Mouse (Mus musculus) embryonic facial prominence, embryonic 11.5 days (tissue): ENCODE measurements around the gene Gimap9. TPM values are rescaled to one million over a fixed set of nuclear protein-coding genes. Genes with fewer than 3 reads are reported as not detected.
"Not testable (repeated sequence)": the region's sequence is repeated elsewhere in the genome, so short reads cannot be mapped to it uniquely, and the experiment has no call there.

Experiments used
- ATAC-seq: fragments of 200-750 bp; cut with Nextera tagmentation; replicated peaks from 2 replicates; pipeline ENCODE4 v1.8.0; 2017; ENCODE audit warnings: low read depth; ENCODE audit not compliant: insufficient number of reproducible peaks, low FRiP score, low TSS enrichment
- DNase-seq: peaks from one replicate; pipeline ENCODE4 v3.0.0-alpha.2; 2015; ENCODE audit warnings: low spot score
- H3K27ac ChIP-seq: fragments of 300-500 bp; sonication (generic); replicated peaks from 2 replicates; pipeline ENCODE4 v1.5.1; 2014; ENCODE audit warnings: mild to moderate bottlenecking, low read depth, low read length, control low read depth
- H3K27me3 ChIP-seq: fragments of 300-500 bp; sonication (generic); 2 replicates; pipeline ENCODE4 v1.6.1; 2014; ENCODE audit warnings: mild to moderate bottlenecking, low read length, moderate library complexity, mixed read lengths; ENCODE audit not compliant: control insufficient read depth, insufficient read depth
- H3K36me3 ChIP-seq: fragments of 300-500 bp; sonication (generic); replicated peaks from 2 replicates; pipeline ENCODE4 v1.6.1; 2014; ENCODE audit warnings: low read depth, mild to moderate bottlenecking, low read length, moderate library complexity, mixed read lengths; ENCODE audit not compliant: control insufficient read depth, insufficient read depth
- H3K4me1 ChIP-seq: fragments of 300-500 bp; sonication (generic); 2 replicates; pipeline ENCODE4 v1.6.1; 2014; ENCODE audit warnings: low read length, mixed read lengths; ENCODE audit not compliant: control insufficient read depth, insufficient read depth
- H3K4me2 ChIP-seq: fragments of 300-500 bp; sonication (generic); 2 replicates; pipeline ENCODE4 v1.6.1; 2014; ENCODE audit warnings: low read depth, mild to moderate bottlenecking, control low read depth, low read length, moderate library complexity
- H3K4me3 ChIP-seq: fragments of 300-500 bp; sonication (generic); 2 replicates; pipeline ENCODE4 v1.5.1; 2014; ENCODE audit warnings: low read depth, low read length, control low read depth
- H3K9ac ChIP-seq: fragments of 300-500 bp; sonication (generic); replicated peaks from 2 replicates; pipeline ENCODE4 v1.6.1; 2014; ENCODE audit warnings: mild to moderate bottlenecking, control low read depth, low read length
- H3K9me3 ChIP-seq: fragments of 300-500 bp; sonication (generic); replicated peaks from 2 replicates; pipeline ENCODE4 v1.6.1; 2016; ENCODE audit warnings: mild to moderate bottlenecking, low read length, inconsistent platforms, mixed read lengths; ENCODE audit not compliant: control insufficient read depth
- WGBS: fragments of 180-500 bp; shearing (Covaris S2); extraction: QIAGEN DNeasy Blood & Tissue Kit; methylation state at CpG from one replicate; pipeline ENCODE4 v1.1.7; 2014; 5-methylcytosine and 5-hydroxymethylcytosine counted together
- polyA plus RNA-seq: library from polyadenylated mRNA; unstranded; fragments of >200 nt; fragmentation: Nextera tagmentation; extraction: Ambion mirVana; gene quantifications from 2 replicates; pipeline ENCODE4 v1.2.1, GENCODE M21; 2014

The Gimap9 gene
- polyA plus RNA-seq, 1 experiment from 2014 or later: 10.2 TPM

DNA sequence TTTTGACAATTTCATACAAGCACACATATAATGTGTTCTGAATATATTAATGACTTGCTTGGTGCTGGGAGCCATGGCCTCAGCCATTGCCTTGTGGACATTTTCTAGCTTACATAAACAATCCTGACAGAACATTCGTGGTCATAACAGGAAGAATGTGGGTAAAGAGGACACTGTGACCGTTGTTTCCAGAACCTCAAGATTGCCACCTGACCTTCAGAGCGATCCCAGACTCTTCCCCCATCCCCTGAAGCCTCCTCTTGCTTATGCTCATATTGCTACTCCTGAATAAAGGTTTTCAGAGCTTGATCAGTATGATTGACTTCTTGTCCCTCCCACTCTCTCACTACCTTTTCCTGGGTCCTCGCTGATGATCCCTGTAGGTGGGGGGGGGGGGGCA, 2.5 kb downstream of the Gimap9 start:
- ATAC-seq (no peak), DNase-seq (no peak)
- H3K4me2 ChIP-seq: no peak overlapping the region
- H3K27ac ChIP-seq: no peak overlapping the region
- no peak overlapping the region for H3K9ac ChIP-seq
- WGBS: 73% methylated on average over 4 of the region's 4 CpGs
- no peaks in the 10 kb centered on the region for H3K36me3 ChIP-seq
- H3K27me3 ChIP-seq: no peaks in the 10 kb centered on the region
- H3K4me1 ChIP-seq: no peaks in the 10 kb centered on the region
- H3K4me3 ChIP-seq: no peak overlapping the region
- no peaks in the 10 kb centered on the region for H3K9me3 ChIP-seq

- no peaks in the 10 kb centered on the region for H3K9me3 ChIP-seq
- no peak overlapping the region for H3K9ac ChIP-seq
- ATAC-seq: no peak
- no peak overlapping the region for H3K4me2 ChIP-seq
- H3K36me3 ChIP-seq: no peaks in the 10 kb centered on the region
- 76% methylated on average over 6 of the region's 6 CpGs for WGBS
- H3K4me1 ChIP-seq: no peaks in the 10 kb centered on the region
- H3K4me3 ChIP-seq: no peak overlapping the region
- no peak overlapping the region for H3K27ac ChIP-seq
- DNase-seq: no peak
- H3K27me3 ChIP-seq: no peaks in the 10 kb centered on the region
Measured at GRCm38 (mm10) chr6:48679701-48680100, 3.8 kb downstream of the Gimap9 start.

DNA sequence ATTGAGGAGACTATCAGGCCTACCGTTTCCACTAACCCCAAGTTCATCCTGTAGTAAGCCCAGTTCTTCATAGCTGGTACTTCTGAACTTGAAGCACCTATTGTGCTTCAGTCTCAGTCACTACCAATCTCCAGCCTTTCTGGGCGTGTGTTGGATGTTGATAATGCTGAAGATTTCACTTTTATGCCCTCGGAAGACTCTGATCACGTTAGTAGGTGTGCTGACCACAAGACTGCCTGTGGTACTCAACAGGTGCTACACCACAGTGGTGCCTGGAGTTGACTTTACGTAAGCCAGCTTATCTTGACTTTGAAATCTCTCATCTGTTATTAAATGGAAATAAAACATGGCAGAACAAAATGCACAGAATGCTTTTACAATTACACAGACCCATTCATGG, 4.5 kb downstream of the Gimap9 start:
- Histone ChIP-seq H3K36me3 (no peaks in the 10 kb centered on the region), H3K4me1 (no peaks in the 10 kb centered on the region), H3K4me2 (no peak overlapping the region), H3K27ac (no peak overlapping the region), H3K4me3 (no peak overlapping the region), H3K9me3 (no peaks in the 10 kb centered on the region), H3K27me3 (no peaks in the 10 kb centered on the region), H3K9ac (no peak overlapping the region)
- 80% methylated on average over 5 of the region's 5 CpGs for WGBS
- no peak for DNase-seq
- no peak for ATAC-seq

GRCm38 (mm10) chr6:48681472-48682090, 5.7 kb downstream of the Gimap9 start:
- H3K36me3 ChIP-seq: no peaks in the 10 kb centered on the region
- no peak overlapping the region for H3K9ac ChIP-seq
- DNase-seq (no peak), ATAC-seq (no peak)
- H3K9me3 ChIP-seq: no peaks in the 10 kb centered on the region
- H3K4me3 ChIP-seq: no peak overlapping the region
- no peaks in the 10 kb centered on the region for H3K27me3 ChIP-seq
- H3K4me2 ChIP-seq: no peak overlapping the region
- H3K27ac ChIP-seq: no peak overlapping the region
- 76% methylated on average over 3 of the region's 3 CpGs for WGBS
- H3K4me1 ChIP-seq: no peaks in the 10 kb centered on the region

- Histone ChIP-seq H3K9ac (no peak overlapping the region), H3K9me3 (no peaks in the 10 kb centered on the region), H3K4me2 (no peak overlapping the region), H3K4me3 (no peak overlapping the region), H3K36me3 (no peaks in the 10 kb centered on the region), H3K27ac (no peak overlapping the region), H3K4me1 (no peaks in the 10 kb centered on the region), H3K27me3 (no peaks in the 10 kb centered on the region)
- DNase-seq (no peak), ATAC-seq (no peak)
- 78% methylated on average over 4 of the region's 4 CpGs for WGBS
Measured at GRCm38 (mm10) chr6:48682271-48682670, 6.3 kb downstream of the Gimap9 start.

- H3K27me3 ChIP-seq, H3K36me3 ChIP-seq, H3K9me3 ChIP-seq, H3K4me2 ChIP-seq, H3K4me1 ChIP-seq, ATAC-seq, H3K9ac ChIP-seq, DNase-seq, H3K27ac ChIP-seq, H3K4me3 ChIP-seq: not testable (repeated sequence)
- 90% methylated on average over 3 of the region's 4 CpGs for WGBS
Measured at GRCm38 (mm10) chr6:48683263-48683821, 7.4 kb downstream of the Gimap9 start.

DNA sequence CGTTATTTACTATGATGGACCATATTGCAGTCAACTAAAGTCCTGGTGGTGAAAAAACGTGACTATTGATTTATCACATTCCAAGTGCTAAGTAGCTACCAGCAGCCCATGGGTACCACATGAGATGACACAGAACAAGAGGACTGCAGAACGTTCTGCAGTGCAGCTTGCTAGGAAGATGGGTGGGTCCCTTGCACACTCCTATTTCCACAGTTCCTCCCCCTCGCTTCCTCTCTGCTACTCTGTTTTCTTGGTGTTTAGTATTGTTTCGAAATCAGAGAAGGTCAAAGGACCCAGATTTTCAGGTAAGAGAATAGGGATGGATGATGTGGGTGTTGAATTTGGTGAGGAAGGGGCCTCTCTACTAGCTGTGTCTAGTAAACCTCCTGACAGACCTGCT, 8.4 kb downstream of the Gimap9 start, which contains the start of gene Gimap4:
Gene Gimap4 (plus strand): TSS at position 231 of the 400 bp plus-strand sequence.
- WGBS: 82% methylated on average over 5 of the region's 5 CpGs
- Histone ChIP-seq H3K9ac (no peak within 1 kb of the TSS), H3K27ac (no peak within 1 kb of the TSS), H3K4me1 (no peaks in the 10 kb centered on the region), H3K4me2 (no peak within 1 kb of the TSS), H3K4me3 (no peak within 1 kb of the TSS), H3K9me3 (no peaks in the 10 kb centered on the region), H3K27me3 (no peaks in the 10 kb centered on the region), H3K36me3 (no peaks in the 10 kb centered on the region)
- ATAC-seq (no peak), DNase-seq (no peak)

- H3K4me1 ChIP-seq: no peaks in the 10 kb centered on the region
- H3K9ac ChIP-seq: no peak overlapping the region
- 54% methylated on average over 4 of the region's 4 CpGs for WGBS
- no peak overlapping the region for H3K27ac ChIP-seq
- no peak overlapping the region for H3K4me3 ChIP-seq
- ATAC-seq (no peak), DNase-seq (no peak)
- H3K9me3 ChIP-seq: no peaks in the 10 kb centered on the region
- no peaks in the 10 kb centered on the region for H3K27me3 ChIP-seq
- H3K36me3 ChIP-seq: no peaks in the 10 kb centered on the region
- H3K4me2 ChIP-seq: no peak overlapping the region
Measured at GRCm38 (mm10) chr6:48684806-48685205, 8.9 kb downstream of the Gimap9 start.
